Mouse (Mus musculus): ENCODE measurements around the gene Uba2. TPM values are rescaled to one million over a fixed set of nuclear protein-coding genes. Genes with fewer than 3 reads are reported as not detected.

Gene Uba2
- total RNA-seq, 2 experiments from 2014 or later: 82.9 to 92.9 TPM

- DNase-seq (ENCODE audit: low spot score in 2 of 2): no peak
These were observed 69.4 kb downstream of the Uba2 start for GRCm38 (mm10) chr7:34100002-34100401.

GRCm38 (mm10) chr7:34094911-34095481, 74.4 kb downstream of the Uba2 start, which contains the start of gene Scgb1b30:
Scgb1b30 (plus strand) TSS chr7:34095431.
- DNase-seq (ENCODE audit: low spot score in 2 of 2): no peak

Other genes with a start within 250 kb of the Uba2 start
- gene Scgb2b26, start 224.6 kb downstream of the Uba2 start, total RNA-seq (2021): not detected
- not detected for gene Scgb2b27, start 155.7 kb downstream of the Uba2 start, total RNA-seq (2021)
- gene Scgb1b27, start 148.1 kb downstream of the Uba2 start, total RNA-seq (2021): not detected
- gene Scgb1b30, start 74.2 kb downstream of the Uba2 start, total RNA-seq (2021): not detected
- gene Wtip, start 36.3 kb downstream of the Uba2 start, total RNA-seq (2021): 10 to 100 TPM in 1 of 2 experiments, 1 to 10 TPM in 1; 9.7 to 11.3 TPM
- gene Pdcd2l, start 27.1 kb upstream of the Uba2 start, total RNA-seq (2021): 10 to 100 TPM; 20.6 to 24.0 TPM
- gene Gpi1, start 60.7 kb upstream of the Uba2 start, total RNA-seq (2021): 100 to 1,000 TPM; 662 to 699 TPM
- gene Gm6096, start 81.4 kb upstream of the Uba2 start, total RNA-seq (2021): not detected
- gene 4931406P16Rik, start 144.0 kb upstream of the Uba2 start, total RNA-seq (2021): 10 to 100 TPM; 38.5 to 39.1 TPM
- gene Lsm14a, start 223.7 kb upstream of the Uba2 start, total RNA-seq (2021): 10 to 100 TPM; 82.1 to 94.8 TPM